Mouse (Mus musculus): ENCODE data around the gene Mpo.

Gene Mpo

GRCm38 (mm10) chr11:87793460-87793859, at the start of gene Mpo:
Mpo (plus strand) TSS chr11:87793581.
- DNase-seq (ENCODE audit: low read depth, low spot score) = no peak

GRCm38 (mm10) chr11:87743691-87744090, 49.7 kb upstream of the Mpo start:
- DNase-seq (ENCODE audit: low read depth, low spot score) = no peak

GRCm38 (mm10) chr11:87744964-87745363, 48.4 kb upstream of the Mpo start:
- DNase-seq (ENCODE audit: low read depth, low spot score) = no peak

- DNase-seq (ENCODE audit: low read depth, low spot score) = no peak
Measured at GRCm38 (mm10) chr11:87745632-87746555, 47.5 kb upstream of the Mpo start.

- DNase-seq (ENCODE audit: low read depth, low spot score) = no peak
Measured at GRCm38 (mm10) chr11:87747312-87747711, 46.1 kb upstream of the Mpo start.

- DNase-seq (ENCODE audit: low read depth, low spot score) = no peak
Measured at GRCm38 (mm10) chr11:87747716-87748115, 45.7 kb upstream of the Mpo start.

- no peak for DNase-seq (ENCODE audit: low read depth, low spot score)
Measured at GRCm38 (mm10) chr11:87748132-87749119, 45.0 kb upstream of the Mpo start.

GRCm38 (mm10) chr11:87749192-87750042, 44.0 kb upstream of the Mpo start:
- no peak for DNase-seq (ENCODE audit: low read depth, low spot score)

- no peak for DNase-seq (ENCODE audit: low read depth, low spot score)
Measured at GRCm38 (mm10) chr11:87750043-87750421, 43.3 kb upstream of the Mpo start.

GRCm38 (mm10) chr11:87750521-87750920, 42.9 kb upstream of the Mpo start:
- no peak for DNase-seq (ENCODE audit: low read depth, low spot score)

- no peak for DNase-seq (ENCODE audit: low read depth, low spot score)
Measured at GRCm38 (mm10) chr11:87751031-87751430, 42.4 kb upstream of the Mpo start.

- no peak for DNase-seq (ENCODE audit: low read depth, low spot score)
Measured at GRCm38 (mm10) chr11:87751491-87751966, 41.9 kb upstream of the Mpo start.

GRCm38 (mm10) chr11:87752307-87752706, 41.1 kb upstream of the Mpo start:
- DNase-seq (ENCODE audit: low read depth, low spot score) = no peak

- no peak for DNase-seq (ENCODE audit: low read depth, low spot score)
Measured at GRCm38 (mm10) chr11:87753255-87753654, 40.1 kb upstream of the Mpo start.

- no peak for DNase-seq (ENCODE audit: low read depth, low spot score)
Measured at GRCm38 (mm10) chr11:87753891-87754501, 39.4 kb upstream of the Mpo start.

- no peak for DNase-seq (ENCODE audit: low read depth, low spot score)
Measured at GRCm38 (mm10) chr11:87754603-87755002, 38.8 kb upstream of the Mpo start.

GRCm38 (mm10) chr11:87755360-87756017, 37.9 kb upstream of the Mpo start:
- no peak for DNase-seq (ENCODE audit: low read depth, low spot score)

GRCm38 (mm10) chr11:87756251-87756820, 37.0 kb upstream of the Mpo start:
- DNase-seq (ENCODE audit: low read depth, low spot score) = no peak

- DNase-seq (ENCODE audit: low read depth, low spot score) = no peak
Measured at GRCm38 (mm10) chr11:87757001-87757954, 36.1 kb upstream of the Mpo start.
